Mouse (Mus musculus) bone marrow macrophage, adult 2 months (primary cell): ENCODE measurements around the gene Scyl1.

ENCODE experiments used
- CTCF ChIP-seq: IDR thresholded peaks from 2 replicates; pipeline ENCODE4 v1.5.1; 2012; ENCODE audit warnings: low read depth, mild to moderate bottlenecking, low read length, moderate library complexity
- POLR2A ChIP-seq: IDR thresholded peaks from 2 replicates; pipeline ENCODE4 v1.6.1; 2012; ENCODE audit warnings: mild to moderate bottlenecking, low read depth, low read length, borderline replicate concordance

GRCm38 (mm10) chr19:5756991-5757636 is 14.1 kb downstream of the Scyl1 start:
- TF ChIP-seq POLR2A (no peak), CTCF (no peak)
